ENCODE assay signal across 16 mouse cellular contexts in the genomic region with DNA sequence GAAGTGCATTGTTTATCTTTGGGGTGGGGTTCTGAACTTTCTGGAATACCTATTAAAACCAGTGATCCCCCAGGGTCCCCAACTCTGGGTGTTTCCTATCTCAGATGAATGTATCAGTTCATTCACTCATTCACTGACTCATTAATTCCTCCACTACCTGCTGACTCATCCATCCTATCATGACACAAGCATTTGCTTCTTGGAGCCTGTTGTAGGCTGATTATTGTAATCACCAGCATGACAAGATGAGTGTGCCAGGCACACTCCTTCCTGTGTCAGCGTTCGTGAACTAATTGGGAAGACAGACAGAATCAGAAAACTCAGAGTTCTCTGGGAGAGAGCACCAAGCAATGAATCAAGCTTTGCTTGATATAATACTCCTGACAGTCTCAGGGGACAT. TPM values are rescaled to one million over a fixed set of nuclear protein-coding genes. Genes with fewer than 3 reads are reported as not detected.
"Had no signal": no experiment of that assay in that cellular context is flagged by ENCODE, and none has a peak within 500 bp of the region (broad histone marks: within the 10 kb centered on the region; RNA-seq: fewer than 3 reads in every experiment).

No protein-coding gene starts in this region.

- H3K27me3 ChIP-seq: liver, embryonic 15.5 days; lung, embryonic 15.5 days; megakaryocyte, embryonic 14.5 days; midbrain, embryonic 13.5 days; midbrain, embryonic 15.5 days; neural tube, embryonic 12.5 days had no signal

- DNase-seq: liver, postnatal 0 days; lung, adult 2 months; right cerebral cortex, postnatal 25 days; right cerebral cortex, postnatal 4 days; spleen, adult 18-20 months; thymus, adult 2 months; thymus, postnatal 25 days; thymus, postnatal 4 days had no signal

- ATAC-seq: liver, postnatal 0 days; lung, postnatal 0 days; midbrain, embryonic 13.5 days; midbrain, embryonic 15.5 days had no signal

RNA-seq across cellular contexts. Expression of gene Col6a5, which starts 36.8 kb away (rescaled TPM):
- polyA plus RNA-seq: liver, embryonic 15.5 days; liver, postnatal 0 days; macrophage had no signal
